Mouse (Mus musculus) subcutaneous adipose tissue, adult 2 months (tissue): ENCODE measurements around the gene Dtl. TPM values are rescaled to one million over a fixed set of nuclear protein-coding genes. Genes with fewer than 3 reads are reported as not detected.

Experiments
- polyA plus RNA-seq: library from polyadenylated mRNA; depleted of rRNA; stranded (reverse); fragments of >200 nt; gene quantifications from 2 replicates; pipeline ENCODE4 v1.2.3, GENCODE M21; 2012; ENCODE audit warnings: low replicate concordance; rRNA removed

Gene Dtl
- 1.0 and 3.6 TPM in 2 replicates for polyA plus RNA-seq

DNA sequence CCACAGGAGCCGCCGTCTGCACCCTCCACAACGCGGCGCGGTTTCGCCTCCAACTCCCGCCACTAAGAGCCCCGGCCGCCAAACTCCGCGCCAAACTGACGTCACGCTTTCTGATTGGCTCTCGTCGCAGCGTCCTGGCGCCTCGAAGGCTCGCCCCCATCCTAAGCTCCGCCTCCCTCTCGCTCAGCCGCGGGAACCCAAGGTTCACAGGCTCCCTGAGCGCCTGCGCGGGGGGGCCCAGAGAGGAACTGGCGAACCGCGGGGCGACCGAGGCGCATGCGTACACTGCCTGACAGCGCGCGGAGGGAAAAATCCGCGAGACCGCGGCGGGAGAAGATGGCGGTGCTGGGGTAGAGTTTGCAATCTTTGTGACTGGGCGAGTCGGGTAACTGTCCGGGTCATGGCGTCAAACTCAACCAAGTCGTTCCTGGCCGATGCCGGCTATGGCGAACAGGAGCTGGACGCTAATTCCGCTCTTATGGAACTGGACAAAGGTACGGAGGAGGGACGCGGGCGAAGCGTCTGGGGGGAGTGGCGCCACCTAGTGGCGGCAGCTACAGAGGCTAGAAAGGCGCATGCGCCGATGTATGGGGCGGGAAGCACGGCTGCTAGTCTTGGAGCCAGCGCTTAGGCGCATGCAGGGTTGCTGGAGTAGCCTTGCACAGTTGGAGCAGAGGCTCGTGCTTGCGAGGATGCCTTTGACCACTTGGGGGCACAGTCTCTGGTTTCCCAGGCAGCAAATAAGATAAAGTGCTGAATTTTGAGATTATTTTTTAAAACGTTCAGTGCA lies at the start of gene Dtl, which contains the start of gene Ints7:
TSS of gene Dtl (minus strand) at position 87 of the 790 bp plus-strand sequence.
TSS of gene Ints7 (plus strand) at position 179 of the 790 bp plus-strand sequence.

Other genes with a start within 250 kb of the Dtl start
- gene Tmem206, start 249.6 kb downstream of the Dtl start, polyA plus RNA-seq, result 5.6 and 10.1 TPM in 2 replicates
- 175 and 368 TPM in 2 replicates for gene Ppp2r5a, start 172.3 kb downstream of the Dtl start, polyA plus RNA-seq
- gene Ints7, start 92 bp upstream of the Dtl start, polyA plus RNA-seq, result 22.6 and 34.9 TPM in 2 replicates
- 38.0 and 136 TPM in 2 replicates for gene Lpgat1, start 142.3 kb upstream of the Dtl start, polyA plus RNA-seq
- gene Nek2, start 245.9 kb upstream of the Dtl start, polyA plus RNA-seq, result 0.86 and 2.8 TPM in 2 replicates